Mouse (Mus musculus): ENCODE data around the gene A630095N17Rik. TPM values are rescaled to one million over a fixed set of nuclear protein-coding genes. Genes with fewer than 3 reads are reported as not detected.

Gene A630095N17Rik
- polyA plus RNA-seq, 1 experiment from 2014 or later, result not detected

DNA sequence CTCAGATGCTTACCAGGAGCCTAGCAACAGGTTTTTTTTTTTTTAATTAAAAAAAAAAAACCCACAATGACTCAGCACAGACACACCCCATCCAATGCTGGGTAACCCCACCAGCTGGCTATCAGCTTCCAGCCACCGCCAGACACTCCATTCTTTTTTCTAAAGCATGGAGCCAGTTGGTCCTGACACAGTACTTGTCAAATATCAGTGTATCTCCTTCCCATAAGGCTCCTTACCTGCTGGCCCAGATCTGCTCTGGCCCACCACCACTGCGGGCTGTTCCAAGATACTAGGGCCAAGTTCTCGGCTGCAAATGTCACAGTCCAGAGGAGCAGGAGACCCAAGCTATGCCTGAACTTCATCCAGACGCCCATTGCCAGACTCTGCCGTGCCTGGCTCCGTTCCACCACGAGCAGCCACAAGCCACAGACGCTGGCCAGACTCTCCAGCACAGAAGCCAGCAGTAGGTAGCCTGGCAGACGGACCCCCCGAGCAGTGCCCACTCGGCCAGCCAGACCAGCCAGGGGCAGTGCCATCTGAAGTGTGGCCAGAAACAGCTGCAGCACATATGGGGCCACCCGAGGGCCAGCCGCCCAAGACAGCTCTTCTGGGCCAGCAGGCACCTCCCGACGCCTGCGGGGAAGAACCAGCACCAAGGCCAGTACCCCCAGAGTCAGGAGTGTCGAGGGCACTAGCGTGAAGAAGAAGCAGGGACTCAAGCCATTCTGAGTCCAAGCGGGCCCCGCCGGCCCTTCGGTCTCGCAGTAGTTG lies 52.4 kb downstream of the A630095N17Rik start:
- WGBS, result 9% methylated on average over 23 of the region's 23 CpGs
- peak overlapping the region; percentile 100 for H3K4me2 ChIP-seq (ENCODE audit: low read length)
- no peaks in the 10 kb centered on the region for H3K27me3 ChIP-seq (ENCODE audit: control insufficient read depth, insufficient read depth, low read depth, low read length)
- ATAC-seq, result peak; percentile 51; the same call in 1 of the 2 replicates
- no peaks in the 10 kb centered on the region for H3K9me3 ChIP-seq (replicated peaks; ENCODE audit: control insufficient read depth, low read length, poor library complexity, severe bottlenecking)
- peak overlapping the region; percentile 70 for H3K9ac ChIP-seq (ENCODE audit: low read depth, low read length)
- H3K27ac ChIP-seq (ENCODE audit: low read length), result peak overlapping the region; percentile 45
- H3K36me3 ChIP-seq (ENCODE audit: control insufficient read depth, insufficient read depth, low read length), result peaks cover 38% of the 10 kb centered on the region
- H3K4me1 ChIP-seq (ENCODE audit: control insufficient read depth, insufficient read depth, low read length), result peaks cover 18% of the 10 kb centered on the region
- peak overlapping the region; percentile 61 for H3K4me3 ChIP-seq (ENCODE audit: low read depth, low read length)

Small RNA genes within 50 kb of the gene (microRNA-seq; reads per million reads assigned to microRNA genes)
- gene Gm27943, result not detected

Other genes starting within 250 kb of the A630095N17Rik start
- gene Nhej1, start 106.9 kb downstream of the A630095N17Rik start, polyA plus RNA-seq (2015; fragmentation: Nextera tagmentation; extraction: Ambion mirVana), result 5.1 and 5.2 TPM in 2 replicates
- gene Slc23a3, start 98.2 kb downstream of the A630095N17Rik start, polyA plus RNA-seq (2015; fragmentation: Nextera tagmentation; extraction: Ambion mirVana), result not detected in 2 replicates
- 52.5 and 54.0 TPM in 2 replicates for gene Cnppd1, start 89.4 kb downstream of the A630095N17Rik start, polyA plus RNA-seq (2015; fragmentation: Nextera tagmentation; extraction: Ambion mirVana)
- gene Retreg2, start 89.3 kb downstream of the A630095N17Rik start, polyA plus RNA-seq (2015; fragmentation: Nextera tagmentation; extraction: Ambion mirVana), result 134 and 138 TPM in 2 replicates
- 38.2 and 41.8 TPM in 2 replicates for gene Zfand2b, start 63.5 kb downstream of the A630095N17Rik start, polyA plus RNA-seq (2015; fragmentation: Nextera tagmentation; extraction: Ambion mirVana)
- gene Abcb6, start 51.7 kb downstream of the A630095N17Rik start, polyA plus RNA-seq (2015; fragmentation: Nextera tagmentation; extraction: Ambion mirVana), result 57.1 and 57.7 TPM in 2 replicates
- 27.2 and 29.5 TPM in 2 replicates for gene Ankzf1, start 40.0 kb downstream of the A630095N17Rik start, polyA plus RNA-seq (2015; fragmentation: Nextera tagmentation; extraction: Ambion mirVana)
- 59.0 and 60.8 TPM in 2 replicates for gene Atg9a, start 39.9 kb downstream of the A630095N17Rik start, polyA plus RNA-seq (2015; fragmentation: Nextera tagmentation; extraction: Ambion mirVana)
- gene Glb1l, start 21.3 kb downstream of the A630095N17Rik start, polyA plus RNA-seq (2015; fragmentation: Nextera tagmentation; extraction: Ambion mirVana), result 23.0 and 25.4 TPM in 2 replicates
- 147 and 154 TPM in 2 replicates for gene Stk16, start 21.3 kb downstream of the A630095N17Rik start, polyA plus RNA-seq (2015; fragmentation: Nextera tagmentation; extraction: Ambion mirVana)
- 11.2 and 22.2 TPM in 2 replicates for gene Tuba4a, start 12.2 kb downstream of the A630095N17Rik start, polyA plus RNA-seq (2015; fragmentation: Nextera tagmentation; extraction: Ambion mirVana)
- 79.4 and 84.3 TPM in 2 replicates for gene Dnajb2, start 4.3 kb upstream of the A630095N17Rik start, polyA plus RNA-seq (2015; fragmentation: Nextera tagmentation; extraction: Ambion mirVana)
- gene Ptprn, start 32.4 kb upstream of the A630095N17Rik start, polyA plus RNA-seq (2015; fragmentation: Nextera tagmentation; extraction: Ambion mirVana), result 26.3 and 33.4 TPM in 2 replicates
- gene Resp18, start 46.3 kb upstream of the A630095N17Rik start, polyA plus RNA-seq (2015; fragmentation: Nextera tagmentation; extraction: Ambion mirVana), result 209 and 241 TPM in 2 replicates
- 136 and 145 TPM in 2 replicates for gene Dnpep, start 85.9 kb upstream of the A630095N17Rik start, polyA plus RNA-seq (2015; fragmentation: Nextera tagmentation; extraction: Ambion mirVana)
- gene Des, start 128.2 kb upstream of the A630095N17Rik start, polyA plus RNA-seq (2015; fragmentation: Nextera tagmentation; extraction: Ambion mirVana), result 1.2 and 1.7 TPM in 2 replicates
- gene Speg, start 143.2 kb upstream of the A630095N17Rik start, polyA plus RNA-seq (2015; fragmentation: Nextera tagmentation; extraction: Ambion mirVana), result 17.7 and 20.8 TPM in 2 replicates
- 79.7 and 81.3 TPM in 2 replicates for gene Gmppa, start 203.8 kb upstream of the A630095N17Rik start, polyA plus RNA-seq (2015; fragmentation: Nextera tagmentation; extraction: Ambion mirVana)
- 45.4 and 54.8 TPM in 2 replicates for gene Asic4, start 218.3 kb upstream of the A630095N17Rik start, polyA plus RNA-seq (2015; fragmentation: Nextera tagmentation; extraction: Ambion mirVana)
- 34.8 and 37.5 TPM in 2 replicates for gene Chpf, start 247.2 kb upstream of the A630095N17Rik start, polyA plus RNA-seq (2015; fragmentation: Nextera tagmentation; extraction: Ambion mirVana)
- 52.0 and 56.7 TPM in 2 replicates for gene Tmem198, start 247.4 kb upstream of the A630095N17Rik start, polyA plus RNA-seq (2015; fragmentation: Nextera tagmentation; extraction: Ambion mirVana)